Mouse (Mus musculus) heart, embryonic 16.5 days (tissue): Measurements from ENCODE around the gene B4galnt3. TPM values are rescaled to one million over a fixed set of nuclear protein-coding genes. Genes with fewer than 3 reads are reported as not detected.
"Not testable (repeated sequence)": the region's sequence is repeated elsewhere in the genome, so short reads cannot be mapped to it uniquely, and the experiment has no call there.

ENCODE experiments used
- ATAC-seq: fragments of 200-750 bp; cut with Nextera tagmentation; replicated peaks from 2 replicates; pipeline ENCODE4 v1.8.0; 2017; ENCODE audit warnings: moderate number of reproducible peaks; ENCODE audit not compliant: insufficient read depth, low FRiP score; ENCODE audit errors: extremely low read depth
- H3K27ac ChIP-seq: fragments of 300-500 bp; sonication (generic); 2 replicates; pipeline ENCODE4 v1.5.1; 2014; ENCODE audit warnings: mild to moderate bottlenecking, low read length, control low read depth, moderate library complexity
- H3K27me3 ChIP-seq: fragments of 300-500 bp; sonication (generic); 2 replicates; pipeline ENCODE4 v1.6.1; 2014; ENCODE audit warnings: low read length, mixed read lengths; ENCODE audit not compliant: control insufficient read depth, insufficient read depth
- H3K36me3 ChIP-seq: fragments of 300-500 bp; sonication (generic); 2 replicates; pipeline ENCODE4 v1.6.1; 2014; ENCODE audit not compliant: control insufficient read depth, insufficient read depth
- H3K4me1 ChIP-seq: fragments of 300-500 bp; sonication (generic); 2 replicates; pipeline ENCODE4 v1.6.1; 2014; ENCODE audit warnings: low read length, mixed read lengths; ENCODE audit not compliant: control insufficient read depth, insufficient read depth
- H3K4me2 ChIP-seq: fragments of 300-500 bp; sonication (generic); 2 replicates; pipeline ENCODE4 v1.6.1; 2014; ENCODE audit warnings: low read depth, mild to moderate bottlenecking, control low read depth, low read length
- H3K4me3 ChIP-seq: fragments of 300-500 bp; sonication (generic); 2 replicates; pipeline ENCODE4 v1.5.1; 2014; ENCODE audit warnings: mild to moderate bottlenecking, control low read depth, low read length
- H3K9ac ChIP-seq: fragments of 300-500 bp; sonication (generic); 2 replicates; pipeline ENCODE4 v1.6.1; 2014; ENCODE audit warnings: low read length, control low read depth
- H3K9me3 ChIP-seq: fragments of 300-500 bp; sonication (generic); replicated peaks from 2 replicates; pipeline ENCODE4 v1.6.1; 2016; ENCODE audit warnings: low read length; ENCODE audit not compliant: control insufficient read depth
- WGBS: fragments of 180-500 bp; shearing (Covaris S2); extraction: QIAGEN DNeasy Blood & Tissue Kit; methylation state at CpG from one replicate; pipeline ENCODE4 v1.1.7; 2014; 5-methylcytosine and 5-hydroxymethylcytosine counted together
- polyA plus RNA-seq: library from polyadenylated mRNA; unstranded; fragments of >200 nt; fragmentation: Nextera tagmentation; extraction: Ambion mirVana; gene quantifications from 2 replicates; pipeline ENCODE4 v1.2.1, GENCODE M21; 2015

The B4galnt3 gene
- polyA plus RNA-seq, 1 experiment from 2014 or later: 0.20 TPM

DNA sequence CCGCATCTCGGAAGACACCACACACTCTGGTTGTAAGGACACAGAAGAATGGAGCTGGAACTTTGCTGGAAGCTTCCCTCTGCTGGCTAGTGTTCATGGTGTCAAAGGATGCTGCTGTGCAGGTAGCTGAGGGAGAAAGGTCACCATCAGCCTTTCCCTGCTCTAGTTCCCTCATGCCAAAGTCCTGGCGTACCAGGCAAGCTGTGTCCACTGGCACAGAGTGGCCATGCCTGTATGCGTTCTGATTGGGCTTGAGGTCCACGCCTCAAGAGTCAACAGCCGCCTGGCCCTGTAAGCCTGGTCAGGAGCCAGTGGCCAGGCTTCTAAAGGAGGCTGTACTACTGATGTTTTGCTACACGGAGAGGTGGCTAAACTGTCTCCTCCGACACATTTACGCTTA lies 15.0 kb upstream of the B4galnt3 start:
- Histone ChIP-seq H3K4me2 (peak overlapping the region; percentile 39), H3K27me3 (no peaks in the 10 kb centered on the region), H3K9me3 (no peaks in the 10 kb centered on the region), H3K9ac (no peak overlapping the region), H3K36me3 (no peaks in the 10 kb centered on the region), H3K4me1 (peaks cover 11% of the 10 kb centered on the region; the same call in 1 of the 2 replicates), H3K4me3 (no peak overlapping the region), H3K27ac (peak overlapping the region; percentile 1; the same call in 1 of the 2 replicates)
- no peak for ATAC-seq
- 42% methylated on average over 9 of the region's 9 CpGs for WGBS

DNA sequence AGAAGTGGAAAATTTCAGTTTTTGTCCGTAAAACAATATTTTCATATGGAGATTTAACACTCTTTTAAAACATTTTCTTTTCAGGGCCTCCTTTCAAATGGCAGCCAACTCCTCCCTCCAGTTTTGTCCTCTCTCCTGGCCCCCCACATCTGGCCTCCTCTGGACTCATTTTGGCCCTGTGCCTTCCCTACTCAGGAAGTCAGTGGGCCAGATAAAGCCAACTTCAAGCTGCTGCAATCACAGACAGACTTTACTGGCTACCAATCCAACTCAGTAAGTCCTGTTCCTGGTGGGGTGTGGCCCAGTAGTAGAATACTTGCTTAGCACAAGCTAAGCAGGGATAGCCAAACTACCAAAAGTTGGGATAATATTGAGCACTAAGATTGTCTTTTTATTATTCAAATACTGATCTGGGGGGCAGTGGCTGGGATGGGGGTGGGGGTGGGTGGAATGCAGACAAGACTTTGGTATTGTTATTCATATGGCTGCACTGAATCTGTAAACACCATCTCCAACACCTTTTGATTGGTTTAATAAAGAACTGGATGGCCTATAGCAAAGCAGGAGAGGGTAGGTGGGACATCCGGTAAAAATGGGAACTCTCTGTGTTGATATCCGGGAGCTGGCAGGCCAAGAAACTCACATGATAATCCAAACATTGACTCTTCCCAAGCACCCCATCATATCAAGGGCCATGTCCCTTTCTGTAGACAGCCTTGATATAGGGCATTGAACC lies 12.7 kb upstream of the B4galnt3 start:
- Histone ChIP-seq H3K4me3 (no peak overlapping the region), H3K36me3 (no peaks in the 10 kb centered on the region), H3K4me2 (no peak overlapping the region), H3K9ac (no peak overlapping the region), H3K9me3 (no peaks in the 10 kb centered on the region), H3K4me1 (peaks cover 11% of the 10 kb centered on the region; the same call in 1 of the 2 replicates), H3K27me3 (no peaks in the 10 kb centered on the region), H3K27ac (no peak overlapping the region)
- 81% methylated on average over 3 of the region's 3 CpGs for WGBS
- ATAC-seq: no peak

DNA sequence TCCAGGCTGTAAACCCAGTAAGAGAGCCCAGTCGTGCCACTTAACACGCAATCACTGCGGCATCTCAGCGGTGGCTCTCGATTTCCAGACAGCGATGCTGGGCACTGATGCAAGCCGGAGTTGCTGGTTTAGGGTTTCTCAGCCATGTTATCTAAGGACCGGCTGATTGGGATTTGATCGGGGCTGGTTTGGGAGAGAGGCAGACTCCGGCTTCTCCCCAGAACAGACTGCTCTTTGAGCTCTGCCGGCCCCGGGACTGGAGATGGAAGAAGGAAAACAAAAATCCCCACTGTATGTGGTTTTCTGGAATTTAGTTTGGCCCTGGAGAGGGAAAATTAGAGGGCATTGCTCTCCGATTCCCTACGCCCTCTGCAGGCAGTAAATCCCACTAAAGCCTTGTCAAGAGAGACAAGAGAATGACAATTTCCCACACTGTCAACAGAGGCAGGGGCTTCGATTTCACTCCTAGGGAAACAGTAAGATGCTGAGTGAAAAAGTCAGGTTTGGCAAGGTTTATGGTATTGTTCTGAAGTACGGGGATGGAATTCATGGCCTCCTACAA lies 8.5 kb upstream of the B4galnt3 start:
- no peaks in the 10 kb centered on the region for H3K9me3 ChIP-seq
- no peak for ATAC-seq
- H3K36me3 ChIP-seq: no peaks in the 10 kb centered on the region
- peak overlapping the region; percentile 31; the same call in 1 of the 2 replicates for H3K9ac ChIP-seq
- H3K4me3 ChIP-seq: no peak overlapping the region
- H3K27ac ChIP-seq: no peak overlapping the region
- H3K4me1 ChIP-seq: peaks cover 6% of the 10 kb centered on the region; the same call in 1 of the 2 replicates
- 16% methylated on average over 16 of the region's 16 CpGs for WGBS
- no peaks in the 10 kb centered on the region for H3K27me3 ChIP-seq
- H3K4me2 ChIP-seq: peak overlapping the region; percentile 48

DNA sequence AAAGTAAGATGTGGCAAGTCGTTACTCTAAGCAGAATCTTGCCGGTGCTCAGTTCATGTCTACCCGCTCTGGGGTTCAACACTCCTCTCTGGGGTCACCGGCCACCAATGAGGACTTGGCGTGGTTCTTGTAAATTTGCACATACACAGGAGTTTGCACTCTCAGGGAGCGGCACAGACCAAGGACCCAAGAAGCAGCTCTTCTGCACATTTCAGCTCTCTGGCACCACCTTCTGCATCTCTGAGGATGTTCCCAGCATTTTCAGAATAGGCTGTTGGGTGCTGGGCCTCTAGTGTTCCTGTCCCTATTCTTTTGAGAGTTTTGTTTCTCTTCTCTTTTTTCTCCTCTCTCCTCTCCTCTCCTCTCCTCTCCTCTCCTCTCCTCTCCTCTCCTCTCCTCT lies 6.8 kb upstream of the B4galnt3 start:
- Histone ChIP-seq H3K4me1 (no peaks in the 10 kb centered on the region; the same call in 1 of the 2 replicates), H3K36me3 (no peaks in the 10 kb centered on the region), H3K9ac (no peak overlapping the region), H3K4me2 (no peak overlapping the region), H3K27ac (no peak overlapping the region), H3K27me3 (no peaks in the 10 kb centered on the region), H3K9me3 (no peaks in the 10 kb centered on the region), H3K4me3 (no peak overlapping the region)
- WGBS: 26% methylated on average over 6 of the region's 6 CpGs
- 0 out of 2 replicates have a peak, but pooled peaks have one; percentile 52 for ATAC-seq

DNA sequence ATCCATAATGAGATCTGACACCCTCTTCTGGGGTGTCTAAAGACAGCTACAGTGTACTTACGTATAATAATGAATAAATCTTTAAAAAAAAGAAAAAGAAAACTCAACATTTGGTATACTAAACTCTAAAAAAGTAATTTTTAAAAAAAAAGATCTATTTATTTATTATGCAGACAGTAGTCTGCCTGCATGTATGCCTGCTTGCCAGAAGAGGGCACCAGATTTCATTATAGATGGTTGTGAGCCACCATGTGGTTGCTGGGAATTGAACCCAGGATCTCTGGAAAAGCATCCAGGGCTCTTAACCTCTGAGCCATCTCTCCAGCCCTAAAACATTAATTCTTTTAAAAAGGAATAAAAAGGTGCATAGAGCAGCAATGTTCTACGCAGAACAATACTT lies 2.2 kb upstream of the B4galnt3 start:
- 92% methylated on average over 2 of the region's 2 CpGs for WGBS
- H3K36me3 ChIP-seq, ATAC-seq, H3K4me2 ChIP-seq, H3K9ac ChIP-seq, H3K4me3 ChIP-seq, H3K4me1 ChIP-seq, H3K27ac ChIP-seq, H3K9me3 ChIP-seq: not testable (repeated sequence)
- peaks cover 15% of the 10 kb centered on the region for H3K27me3 ChIP-seq

DNA sequence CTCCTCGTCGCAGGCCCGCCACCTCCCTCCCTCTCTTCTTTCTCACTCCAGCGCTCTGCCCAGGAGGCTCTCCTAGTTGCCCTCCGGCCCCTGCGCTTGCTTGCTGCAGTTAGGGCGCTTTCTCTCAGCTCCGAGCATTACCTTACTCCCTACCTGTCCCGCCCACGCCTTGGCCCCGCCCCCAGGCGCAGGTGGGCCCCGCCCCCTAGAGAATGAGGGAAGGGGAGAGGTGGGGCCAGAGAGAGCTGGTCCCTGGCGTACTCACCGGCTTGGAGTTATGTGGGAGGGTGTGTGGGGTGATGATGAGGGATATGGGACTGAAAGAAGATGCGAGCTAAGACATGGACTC lies 400 bp upstream of the B4galnt3 start:
- no peak for ATAC-seq
- Histone ChIP-seq H3K4me3 (peak overlapping the region; percentile 64), H3K4me1 (peaks cover 3% of the 10 kb centered on the region), H3K27ac (no peak overlapping the region), H3K4me2 (peak overlapping the region; percentile 84), H3K9me3 (no peaks in the 10 kb centered on the region), H3K9ac (peak overlapping the region; percentile 61), H3K27me3 (peaks cover 15% of the 10 kb centered on the region), H3K36me3 (no peaks in the 10 kb centered on the region)
- 3% methylated on average over 16 of the region's 16 CpGs for WGBS

DNA sequence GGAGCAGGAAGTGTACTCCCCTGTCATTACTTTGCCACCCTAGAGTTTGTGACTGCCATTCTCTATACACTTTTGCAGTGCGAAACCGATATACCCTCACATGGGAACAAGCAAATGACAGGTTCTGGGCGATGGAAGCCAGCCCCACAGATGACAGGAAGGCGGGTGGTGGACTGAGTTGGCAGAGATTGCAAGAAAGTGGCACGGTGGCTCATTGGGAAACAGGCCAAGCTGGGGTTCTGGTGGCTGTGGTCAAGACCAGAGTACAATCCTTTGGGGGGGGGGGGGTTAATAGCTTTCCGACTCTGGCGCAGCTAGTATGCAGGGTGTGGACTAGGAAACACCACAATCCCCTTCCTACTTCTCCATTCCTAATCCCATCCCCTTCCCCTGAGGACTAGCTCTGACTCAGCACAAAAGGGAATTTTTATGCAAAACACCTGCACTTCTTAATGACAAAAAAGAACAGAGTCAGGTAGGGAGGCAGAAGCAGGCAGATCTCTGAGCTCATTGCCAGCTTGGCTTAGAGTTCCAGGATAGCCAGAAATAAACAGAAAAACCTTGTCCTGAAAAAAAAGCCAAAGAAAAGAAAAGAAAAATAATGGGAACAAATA lies 2.9 kb downstream of the B4galnt3 start:
- peaks cover 15% of the 10 kb centered on the region for H3K27me3 ChIP-seq
- H3K4me2 ChIP-seq: no peak overlapping the region
- H3K4me3 ChIP-seq: no peak overlapping the region
- no peak overlapping the region for H3K9ac ChIP-seq
- no peak overlapping the region for H3K27ac ChIP-seq
- H3K36me3 ChIP-seq: no peaks in the 10 kb centered on the region
- H3K4me1 ChIP-seq: peaks cover 3% of the 10 kb centered on the region
- 61% methylated on average over 7 of the region's 7 CpGs for WGBS
- no peak for ATAC-seq
- H3K9me3 ChIP-seq: no peaks in the 10 kb centered on the region

DNA sequence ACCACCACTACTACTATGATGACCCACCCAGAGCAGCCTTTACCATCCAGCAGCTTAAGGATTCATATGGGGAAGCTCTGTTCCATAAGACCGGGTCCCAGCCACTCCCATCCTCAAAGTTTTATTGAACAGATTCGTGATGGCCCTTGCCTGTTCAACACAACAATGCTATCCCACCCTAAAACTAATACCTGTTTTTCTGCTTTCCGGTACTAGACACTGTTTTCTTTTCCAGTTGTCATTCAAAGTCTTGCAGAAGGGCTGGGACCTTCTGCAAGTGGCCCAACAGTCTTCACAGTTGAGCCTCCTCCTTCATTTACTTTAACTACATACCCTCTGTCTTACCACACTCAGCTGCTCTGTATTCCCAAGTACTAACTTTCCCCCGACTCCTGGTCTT lies 4.9 kb downstream of the B4galnt3 start:
- Histone ChIP-seq H3K27ac (no peak overlapping the region), H3K27me3 (peaks cover 7% of the 10 kb centered on the region), H3K9me3 (no peaks in the 10 kb centered on the region), H3K4me1 (no peaks in the 10 kb centered on the region), H3K9ac (no peak overlapping the region), H3K4me2 (no peak overlapping the region), H3K4me3 (no peak overlapping the region), H3K36me3 (no peaks in the 10 kb centered on the region)
- ATAC-seq: no peak
- 84% methylated on average over 4 of the region's 4 CpGs for WGBS

DNA sequence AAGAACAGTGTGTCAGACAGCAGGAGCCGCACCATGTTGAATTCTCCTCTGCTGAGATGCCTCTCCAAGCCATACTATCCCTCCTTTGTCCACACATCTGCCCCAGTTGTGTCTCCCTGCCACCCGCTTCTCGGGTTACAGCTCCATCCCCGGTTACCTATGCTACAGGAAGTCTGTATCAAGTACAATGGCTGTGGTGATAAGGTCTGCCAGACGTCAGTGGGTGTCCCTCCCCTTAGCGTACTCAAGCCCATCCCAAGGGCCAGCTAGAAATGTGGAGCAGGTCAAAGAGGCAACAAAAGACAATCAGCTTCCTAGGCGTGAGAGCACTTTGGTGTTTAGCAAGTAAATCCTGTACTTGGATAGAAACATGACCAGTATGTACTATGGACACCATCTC lies 5.8 kb downstream of the B4galnt3 start:
- H3K27ac ChIP-seq: no peak overlapping the region

More for the DNA sequence above, 5.8 kb downstream of the B4galnt3 start:
- H3K4me1 ChIP-seq: no peaks in the 10 kb centered on the region
- no peak overlapping the region for H3K4me3 ChIP-seq
- ATAC-seq: no peak
- H3K36me3 ChIP-seq: no peaks in the 10 kb centered on the region
- no peaks in the 10 kb centered on the region for H3K9me3 ChIP-seq
- peaks cover 7% of the 10 kb centered on the region for H3K27me3 ChIP-seq
- H3K9ac ChIP-seq: no peak overlapping the region
- 36% methylated on average over 7 of the region's 7 CpGs for WGBS
- no peak overlapping the region for H3K4me2 ChIP-seq
